9 mouse cellular contexts compared by ENCODE assay signal in the genomic region with DNA sequence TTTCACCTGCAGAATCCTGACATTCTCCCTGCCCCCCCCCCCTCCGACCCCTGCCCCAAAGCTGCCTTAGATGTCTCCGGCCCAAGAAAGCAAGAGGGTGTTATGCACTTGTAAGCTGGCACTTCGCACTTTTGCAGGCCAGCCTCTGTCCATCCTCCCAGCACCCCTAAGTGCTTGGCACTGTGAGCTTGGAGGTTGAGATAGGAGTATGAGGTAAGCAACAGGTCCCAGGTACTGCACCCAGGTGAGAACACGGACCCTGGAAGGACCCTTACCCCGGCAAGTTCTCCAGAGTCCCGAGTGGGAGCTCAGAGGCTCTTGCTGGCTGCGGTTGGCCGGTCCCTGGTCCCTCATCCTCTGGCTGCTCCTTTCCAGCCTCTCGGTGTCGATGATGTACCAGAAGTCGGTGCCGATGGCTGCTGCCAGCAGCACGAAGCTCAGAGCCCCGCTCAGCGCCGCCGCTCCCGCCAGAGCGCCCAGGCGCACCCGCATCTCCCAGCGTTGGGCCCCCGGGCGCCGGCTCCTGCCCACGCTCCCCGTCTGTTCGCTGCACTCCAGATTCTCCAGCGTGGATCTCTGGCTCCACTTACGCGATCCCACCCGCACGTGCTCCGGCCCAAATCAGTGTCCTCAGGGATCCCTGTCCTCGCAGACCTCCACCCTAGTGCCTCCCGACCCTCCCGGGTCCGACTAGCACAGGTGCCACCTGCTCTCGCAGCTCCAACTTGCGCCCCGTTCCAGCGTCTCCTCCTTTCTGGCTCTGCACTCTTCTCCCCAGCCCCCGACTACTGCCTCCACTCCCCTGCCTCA. TPM values are rescaled to one million over a fixed set of nuclear protein-coding genes. Genes with fewer than 3 reads are reported as not detected.
DNase-seq lines count a peak whose midpoint lies in the region; ATAC-seq and TF ChIP-seq lines count a peak whose summit lies in the region.
"Had no signal": no experiment of that assay in that cellular context is flagged by ENCODE, and none has a peak within 500 bp of the region (broad histone marks: within the 10 kb centered on the region; RNA-seq: fewer than 3 reads in every experiment).

No protein-coding gene starts in this region.

- H3K27me3 ChIP-seq in neural tube, embryonic 15.5 days (replicated peaks): peaks cover 55% of the 10 kb centered on the region

- peak; percentile 17 for DNase-seq in adrenal gland, postnatal 14 days
- DNase-seq in adrenal gland, postnatal 4 days (ENCODE audit: low spot score in 2 of 2): no peak
- peak; percentile 78 for DNase-seq in right cerebral cortex, adult 18-20 months
- DNase-seq in right cerebral cortex, postnatal 4 days: no peak
- peak; percentile 65 to 75 for DNase-seq in left cerebral cortex, adult 2 months (ENCODE audit: extremely low spot score in 1 of 2, low spot score in 2 of 2)
- no peak for DNase-seq in ovary, adult 18-20 months (ENCODE audit: low spot score)
- no peak for DNase-seq in gastrocnemius, adult 18-20 months (ENCODE audit: low spot score)

- H3K9me3 ChIP-seq in neural tube, embryonic 15.5 days (replicated peaks): no peaks in the 10 kb centered on the region

- H3K4me2 ChIP-seq in neural tube, embryonic 15.5 days: peak overlapping the region; percentile 89

- no peak for TF ChIP-seq CTCF in left cerebral cortex, adult 2 months (IDR thresholded peaks at IDR 0.05)

- peaks cover 14% of the 10 kb centered on the region for H3K4me1 ChIP-seq in neural tube, embryonic 15.5 days

- H3K9ac ChIP-seq in neural tube, embryonic 15.5 days (replicated peaks): peak overlapping the region; percentile 40

- no peaks in the 10 kb centered on the region for H3K36me3 ChIP-seq in neural tube, embryonic 15.5 days

- 4% methylated on average over 43 of the region's 43 CpGs for WGBS in neural tube, embryonic 15.5 days

- H3K27ac ChIP-seq in left cerebral cortex, adult 2 months: no peak overlapping the region
- no peak overlapping the region for H3K27ac ChIP-seq in neural tube, embryonic 15.5 days (replicated peaks)
- H3K27ac ChIP-seq: macrophage had no signal

- peak overlapping the region; percentile 44 for H3K4me3 ChIP-seq in left cerebral cortex, adult 2 months
- peak overlapping the region; percentile 45 for H3K4me3 ChIP-seq in neural tube, embryonic 15.5 days (replicated peaks)

- ATAC-seq in neural tube, embryonic 15.5 days (ENCODE audit: low FRiP score): peak; percentile 50; the same call in 1 of the 2 replicates

- intact Hi-C loops in left cerebral cortex, adult 2 months (cut with DNase I): no loop called here

RNA-seq across cellular contexts. Expression of a gene that starts 0.6 kb away (rescaled TPM):
- total RNA-seq in adrenal gland, postnatal 14 days (2021): 0.26 TPM in 1 of 2 replicates, not detected in the other
- under 1 TPM in 1 of 2 experiments, not detected in 1; 0.23 TPM for total RNA-seq in adrenal gland, postnatal 4 days (2021)
- total RNA-seq in left cerebral cortex, adult 2 months (2021): 1 to 10 TPM; 1.3 to 2.5 TPM
- polyA plus RNA-seq in neural tube, embryonic 15.5 days (2015; fragmentation: Nextera tagmentation; extraction: Ambion mirVana): 1.3 and 1.5 TPM in 2 replicates
- not detected for total RNA-seq in gastrocnemius, adult 18-20 months (2021)
- polyA plus RNA-seq: macrophage had no signal

RNA-seq across cellular contexts. Expression of a gene that starts 46.2 kb away (rescaled TPM):
- 18.8 and 21.0 TPM in 2 replicates for total RNA-seq in adrenal gland, postnatal 14 days (2021)
- 10 to 100 TPM; 28.6 to 31.2 TPM for total RNA-seq in adrenal gland, postnatal 4 days (2021)
- total RNA-seq in left cerebral cortex, adult 2 months (2021): 10 to 100 TPM; 25.3 to 29.6 TPM
- 45.7 and 54.2 TPM in 2 replicates for polyA plus RNA-seq in neural tube, embryonic 15.5 days (2015; fragmentation: Nextera tagmentation; extraction: Ambion mirVana)
- 10 to 100 TPM; 77.7 to 94.2 TPM for total RNA-seq in gastrocnemius, adult 18-20 months (2021)

Comparison
In these comparisons a context has a peak if more than half of its experiments do, and no peak if none do; other contexts are left out.
1. DNase-seq: peak in adrenal gland, postnatal 14 days (single experiment), right cerebral cortex, adult 18-20 months (single experiment) and left cerebral cortex, adult 2 months (2 of 2); none in adrenal gland, postnatal 4 days (0 of 2), right cerebral cortex, postnatal 4 days (single experiment), ovary, adult 18-20 months (single experiment) and gastrocnemius, adult 18-20 months (single experiment).